Mouse (Mus musculus) retina, embryonic 14.5 days (tissue): ENCODE data around the gene Eps8.

Experiments used
- DNase-seq: peaks from one replicate; pipeline ENCODE4 v3.0.0-alpha.2; 2015; ENCODE audit warnings: low spot score

The Eps8 gene

GRCm38 (mm10) chr6:137654776-137655175, at the start of gene Eps8:
Gene Eps8 (minus strand): TSS chr6:137654876.
- no peak for DNase-seq

DNA sequence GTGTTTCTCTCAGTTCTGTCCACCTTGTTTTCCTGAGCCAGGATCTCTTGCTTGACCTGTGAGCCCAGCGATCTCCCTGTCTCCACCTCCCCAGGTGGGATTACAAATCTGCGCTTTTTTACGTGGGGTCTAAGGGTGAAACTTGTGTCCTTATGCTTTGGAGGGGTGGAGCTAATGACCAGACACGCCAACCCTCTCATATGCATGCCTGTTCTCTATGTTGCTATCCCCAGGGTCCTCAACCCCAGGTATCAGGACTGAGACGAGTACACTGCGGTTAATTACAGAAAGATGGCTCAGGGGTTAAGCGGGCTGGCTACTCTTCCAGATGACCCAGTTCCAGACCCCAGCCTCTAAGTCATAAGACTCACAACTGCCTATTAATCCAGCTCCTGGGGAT, 48.8 kb upstream of the Eps8 start:
- DNase-seq = no peak

DNA sequence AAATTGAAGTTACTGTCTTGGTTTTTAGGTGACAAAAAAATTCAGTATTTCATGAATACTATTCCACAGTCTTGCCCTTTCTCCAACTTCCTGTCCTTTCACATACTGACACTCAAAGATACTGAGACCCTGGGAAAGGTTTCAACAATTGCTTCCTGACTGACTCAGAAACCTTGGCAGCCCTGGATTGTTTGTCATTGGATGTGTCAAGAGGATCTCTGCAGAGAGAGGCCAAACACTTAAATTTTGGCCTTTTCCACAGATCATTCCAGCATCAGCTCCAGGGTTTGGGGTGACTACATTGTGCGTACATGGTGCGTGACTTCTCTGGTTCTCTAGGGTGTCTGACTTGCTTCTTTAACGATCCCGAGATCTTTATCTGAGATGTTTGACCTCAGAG, 48.2 kb upstream of the Eps8 start:
- no peak for DNase-seq

- no peak for DNase-seq
These were observed 47.5 kb upstream of the Eps8 start for GRCm38 (mm10) chr6:137702186-137702585.

DNA sequence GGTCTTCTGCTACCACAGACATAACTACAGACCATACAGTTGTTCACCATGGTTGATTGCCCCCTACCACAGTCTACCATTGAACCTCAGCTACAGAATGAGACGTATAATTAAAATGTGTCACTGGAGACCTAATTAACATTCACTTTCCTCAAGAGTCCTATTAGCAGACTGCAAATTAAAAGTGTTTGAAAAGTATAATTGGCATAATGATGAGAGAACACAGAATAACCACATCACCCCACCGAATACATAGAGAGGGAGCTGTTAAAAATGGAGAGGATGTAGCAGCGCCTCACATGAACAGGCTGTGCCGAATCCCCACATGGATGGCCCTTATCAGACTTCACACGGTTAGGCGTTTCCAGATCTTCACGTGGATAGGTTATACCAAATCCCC, 44.8 kb upstream of the Eps8 start:
- no peak for DNase-seq

DNA sequence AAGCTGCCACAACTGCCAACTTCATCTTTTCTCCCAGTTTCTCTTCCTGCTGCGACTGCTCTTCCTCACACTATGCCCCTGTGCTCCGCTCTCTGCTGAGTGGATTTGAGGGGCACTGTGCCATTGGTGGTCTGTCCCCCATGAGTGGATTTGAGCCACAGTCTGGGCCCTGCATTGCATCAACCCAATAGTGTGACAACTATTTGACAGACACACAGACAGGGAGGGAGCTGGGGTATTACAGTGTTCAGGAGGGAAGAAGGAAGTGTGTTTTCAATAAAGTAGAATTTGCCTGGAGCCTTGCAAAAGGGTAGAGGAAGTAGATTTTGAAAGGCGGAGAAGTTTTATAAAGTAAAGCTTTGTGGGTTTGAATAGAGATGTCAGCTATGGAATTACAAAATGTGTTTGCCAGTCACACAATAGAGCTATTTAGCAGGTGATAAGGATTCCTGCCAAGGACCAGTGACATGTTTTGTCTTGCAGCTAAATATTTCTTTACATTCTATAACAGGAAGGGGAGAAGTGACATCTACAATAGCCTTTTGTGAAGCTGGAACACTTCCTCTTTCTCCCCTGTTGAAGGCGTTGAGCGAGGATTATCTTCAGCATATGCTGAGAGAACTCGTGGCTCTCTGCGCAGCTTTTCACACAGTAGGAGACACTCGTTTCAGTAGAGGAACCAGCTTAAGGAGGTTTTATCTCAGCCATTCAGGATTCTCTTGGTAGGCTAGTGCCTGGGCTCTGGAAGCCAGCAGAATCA, 41.9 kb upstream of the Eps8 start:
- no peak for DNase-seq

- DNase-seq = no peak
These were observed 40.4 kb upstream of the Eps8 start for GRCm38 (mm10) chr6:137695046-137695445.

- DNase-seq = no peak
These were observed 39.6 kb upstream of the Eps8 start for GRCm38 (mm10) chr6:137694310-137694709.

DNA sequence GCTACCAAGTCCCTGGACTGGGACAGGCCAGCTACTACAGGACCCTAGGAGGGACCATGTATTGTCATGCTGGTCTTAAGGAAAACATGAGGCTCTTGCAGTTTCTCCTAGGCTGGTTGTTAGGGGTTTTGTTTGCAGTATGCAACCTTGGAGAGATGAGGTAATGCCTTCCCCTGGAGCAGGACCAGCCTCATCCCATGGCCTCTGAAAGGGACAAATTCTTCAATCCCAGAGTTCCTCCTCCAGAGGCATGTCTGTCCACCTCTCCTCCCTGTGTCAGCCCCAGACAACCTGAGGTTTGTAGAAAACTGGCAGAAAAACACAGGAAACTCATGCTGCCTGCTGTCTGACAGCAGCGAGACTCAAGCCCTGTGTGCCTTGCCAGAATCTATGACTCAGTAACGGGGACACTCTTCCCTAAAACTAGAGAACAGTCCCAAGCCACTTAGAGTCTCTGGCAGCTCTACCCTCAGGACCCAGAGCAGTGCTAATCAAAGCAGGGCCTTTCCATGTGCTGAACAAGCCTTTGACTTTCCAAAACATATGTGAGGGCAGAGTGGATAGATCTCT, 36.0 kb upstream of the Eps8 start:
- no peak for DNase-seq

- no peak for DNase-seq
These were observed 33.9 kb upstream of the Eps8 start for GRCm38 (mm10) chr6:137688506-137689105.

DNA sequence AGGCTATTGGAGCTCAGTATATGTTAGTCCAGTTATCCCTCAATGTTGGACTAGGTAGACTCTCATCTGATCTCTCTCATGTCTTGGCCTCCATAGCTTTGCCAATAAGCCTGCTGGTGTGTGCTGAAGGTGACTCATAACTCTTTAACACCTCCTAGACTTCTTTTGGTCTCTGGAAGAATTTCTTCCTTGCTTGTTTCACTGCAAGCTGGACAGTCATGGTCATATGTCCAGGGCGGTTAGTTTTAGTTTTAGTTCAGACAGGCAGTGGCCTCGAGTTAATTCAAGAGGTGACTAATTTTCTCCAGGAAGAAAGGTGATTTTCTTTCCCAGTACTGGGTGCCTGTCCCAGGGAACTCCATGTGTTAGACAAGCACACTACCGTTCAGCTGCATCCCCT, 33.4 kb upstream of the Eps8 start:
- no peak for DNase-seq

DNA sequence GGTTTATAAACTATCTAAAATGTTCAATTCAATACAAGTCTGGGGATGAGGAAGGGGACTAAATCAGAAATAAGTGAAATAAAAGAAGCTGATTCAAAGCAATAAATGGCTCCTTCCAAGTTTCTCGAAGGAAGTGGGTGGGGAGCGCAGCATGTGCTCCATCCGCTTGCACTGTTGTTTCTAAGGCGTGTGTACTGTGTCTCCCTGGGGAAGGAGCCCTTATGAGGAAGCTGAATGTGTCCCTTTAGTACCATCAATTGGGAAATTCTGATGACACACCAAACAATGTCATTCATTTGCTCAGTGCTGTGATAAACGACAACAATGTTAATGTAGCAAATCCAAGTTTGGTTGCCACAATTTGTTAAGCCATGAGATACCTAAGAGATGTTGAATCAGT, 33.0 kb upstream of the Eps8 start:
- DNase-seq = no peak

DNA sequence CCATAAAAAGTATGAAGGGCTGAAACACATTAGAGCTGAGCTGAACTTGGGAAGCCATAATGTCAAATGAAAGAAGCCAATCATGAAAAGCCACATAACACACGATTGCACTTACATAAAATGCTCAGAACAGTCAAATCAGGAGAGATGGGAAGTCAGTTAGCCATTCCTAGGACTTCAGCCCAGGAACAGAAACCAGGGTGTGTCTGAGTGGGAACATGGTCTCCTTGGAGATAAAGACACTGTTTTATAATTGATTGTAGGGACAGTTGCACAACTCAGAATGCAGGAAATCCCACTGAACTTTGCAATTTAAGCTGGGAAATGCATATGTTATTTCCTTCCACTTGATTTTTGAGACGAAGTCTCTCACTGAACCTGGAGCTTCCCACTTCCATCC, 28.0 kb upstream of the Eps8 start:
- no peak for DNase-seq

GRCm38 (mm10) chr6:137681000-137681399, 26.3 kb upstream of the Eps8 start:
- DNase-seq = no peak

GRCm38 (mm10) chr6:137676581-137676980, 21.9 kb upstream of the Eps8 start:
- no peak for DNase-seq

DNA sequence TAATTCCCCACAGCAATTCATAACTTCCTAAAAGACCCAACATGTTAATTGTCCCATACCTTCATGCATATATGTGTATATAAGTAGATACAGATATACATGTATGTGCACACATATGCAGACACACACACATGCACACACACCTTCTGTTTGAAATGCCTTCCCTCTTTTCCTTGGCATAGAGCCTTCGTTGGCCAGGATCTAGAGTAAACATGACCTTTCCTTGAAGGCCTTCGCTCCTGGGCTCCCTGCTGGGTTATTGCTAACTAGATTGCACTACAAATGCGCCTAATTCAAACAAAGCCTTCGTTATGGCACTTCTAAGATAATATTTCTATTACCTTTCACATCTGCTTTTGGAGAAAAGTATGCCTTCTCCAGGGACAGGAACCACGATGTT, 20.9 kb upstream of the Eps8 start:
- DNase-seq = no peak

DNA sequence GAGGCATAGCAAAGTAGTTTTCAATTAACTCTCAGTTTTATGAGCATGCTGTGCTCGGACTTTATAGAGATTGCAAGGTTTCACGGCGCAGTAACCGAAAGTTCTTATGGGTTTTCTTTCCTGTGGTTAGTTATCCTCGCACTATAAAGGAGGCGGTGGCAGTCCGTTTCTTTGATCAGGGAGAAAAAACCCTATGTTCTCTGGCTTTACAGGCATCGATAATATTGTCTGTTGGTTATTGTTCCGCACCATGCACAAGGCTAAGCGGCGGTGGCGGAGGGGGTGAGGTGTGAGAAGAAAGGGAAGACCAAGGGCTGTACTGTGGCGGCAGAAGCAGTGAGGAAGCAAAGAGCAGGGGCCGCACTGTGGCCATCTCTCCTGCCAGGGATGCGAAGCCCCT, 18.6 kb upstream of the Eps8 start:
- no peak for DNase-seq

- DNase-seq = no peak
These were observed 16.9 kb upstream of the Eps8 start for GRCm38 (mm10) chr6:137671561-137671960.

GRCm38 (mm10) chr6:137670820-137671219, 16.1 kb upstream of the Eps8 start:
- no peak for DNase-seq

- DNase-seq = no peak
These were observed 15.2 kb upstream of the Eps8 start for GRCm38 (mm10) chr6:137669876-137670275.

GRCm38 (mm10) chr6:137669433-137669832, 14.8 kb upstream of the Eps8 start:
- no peak for DNase-seq

- no peak for DNase-seq
These were observed 13.7 kb upstream of the Eps8 start for GRCm38 (mm10) chr6:137668331-137668730.

GRCm38 (mm10) chr6:137667665-137668064, 13.0 kb upstream of the Eps8 start:
- DNase-seq = no peak

DNA sequence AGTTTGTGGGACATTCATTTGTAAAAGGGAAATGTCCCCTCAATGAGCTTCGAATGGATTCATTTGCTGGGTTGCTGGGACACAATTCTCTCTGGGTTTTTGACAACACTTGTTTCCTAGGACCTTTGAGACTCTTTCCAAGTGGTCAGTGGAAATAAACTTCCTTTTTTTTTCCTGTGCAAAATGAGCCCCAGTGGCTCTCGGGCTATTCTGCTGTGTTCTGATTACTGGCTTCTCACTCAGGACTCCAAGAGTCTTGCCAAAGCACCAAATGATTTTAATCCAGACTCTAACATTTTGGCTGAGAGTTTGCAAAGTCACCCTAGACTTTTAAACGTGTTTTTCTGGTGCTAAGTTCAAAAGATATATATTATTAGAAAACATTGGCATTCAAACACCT, 10.3 kb upstream of the Eps8 start:
- no peak for DNase-seq
